Mouse (Mus musculus): ENCODE measurements around the gene Sim2. TPM values are rescaled to one million over a fixed set of nuclear protein-coding genes. Genes with fewer than 3 reads are reported as not detected.

The Sim2 gene
- polyA plus RNA-seq (2012; fragmentation: generic; extraction: Trizol): 8.6 TPM

- Histone ChIP-seq H3K36me3 (ENCODE audit: control insufficient read depth, insufficient read depth) (no peaks in the 10 kb centered on the region), H3K27me3 (ENCODE audit: control insufficient read depth, insufficient read depth, insufficient read length) (no peaks in the 10 kb centered on the region), H3K4me2 (ENCODE audit: low read depth) (peak within 1 kb of the TSS; percentile 79), H3K79me2 (ENCODE audit: control insufficient read depth, insufficient read depth) (no peaks in the 10 kb centered on the region), H3ac (ENCODE audit: control insufficient read depth, insufficient read length) (peak within 1 kb of the TSS; percentile 82), H3K4me3 (peak within 1 kb of the TSS; percentile 72)
- TF ChIP-seq MYOD1 (IDR thresholded peaks at IDR 0.05; ENCODE audit: control insufficient read depth in 1 of 3, insufficient read length in 2 of 3, low read depth in 2 of 3) (no peak), SRF (IDR thresholded peaks at IDR 0.05; ENCODE audit: control insufficient read depth, insufficient read length, low read depth) (no peak), POLR2A (IDR thresholded peaks at IDR 0.05; ENCODE audit: insufficient read length, low read depth) (peak; percentile 48)
These were observed at the start of gene Sim2 for GRCm38 (mm10) chr16:94084711-94085602. Gene Sim2 (plus strand): TSS chr16:94084931.

DNA sequence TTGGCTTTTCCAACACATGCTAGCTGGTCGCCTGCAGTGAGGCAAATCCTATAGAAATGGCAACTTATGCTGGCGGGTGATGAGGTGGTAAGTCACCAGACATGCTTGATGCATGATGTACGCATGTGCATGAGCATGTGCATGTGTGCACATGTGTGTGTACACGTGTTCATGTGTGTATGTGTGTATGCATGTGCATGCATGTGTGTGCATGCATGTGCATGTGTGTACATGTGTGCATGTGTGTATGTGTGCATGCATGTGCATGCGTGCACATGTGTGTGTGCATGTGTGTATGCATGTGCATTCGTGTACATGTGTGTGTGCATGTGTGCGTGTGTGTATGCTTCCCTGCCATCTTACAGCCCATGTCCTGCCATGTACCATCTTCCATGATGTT, 47.5 kb upstream of the Sim2 start:
- no peak overlapping the region for H3K4me2 ChIP-seq (ENCODE audit: low read depth)
- no peaks in the 10 kb centered on the region for H3K36me3 ChIP-seq (ENCODE audit: control insufficient read depth, insufficient read depth)
- H3K79me2 ChIP-seq (ENCODE audit: control insufficient read depth, insufficient read depth): no peaks in the 10 kb centered on the region
- no peak overlapping the region for H3K4me3 ChIP-seq
- H3K27me3 ChIP-seq (ENCODE audit: control insufficient read depth, insufficient read depth, insufficient read length): no peaks in the 10 kb centered on the region
- TF ChIP-seq MYOG (IDR thresholded peaks at IDR 0.05; ENCODE audit: control insufficient read depth in 1 of 3, insufficient read depth in 1 of 3, insufficient read length in 2 of 3, low read depth in 2 of 3) (no peak), USF1 (IDR thresholded peaks at IDR 0.05; ENCODE audit: low read depth) (no peak), POLR2A (IDR thresholded peaks at IDR 0.05; ENCODE audit: insufficient read length, low read depth) (no peak), TCF12 (IDR thresholded peaks at IDR 0.05; ENCODE audit: insufficient read depth, poor library complexity, severe bottlenecking) (no peak), TCF3 (IDR thresholded peaks at IDR 0.05; ENCODE audit: insufficient read length, low read depth) (no peak), MAX (IDR thresholded peaks at IDR 0.05; ENCODE audit: low read depth) (no peak), SRF (IDR thresholded peaks at IDR 0.05; ENCODE audit: control insufficient read depth, insufficient read length, low read depth) (no peak), REST (IDR thresholded peaks at IDR 0.05; ENCODE audit: insufficient read depth, insufficient read length) (peak; percentile 17)
- no peak overlapping the region for H3ac ChIP-seq (ENCODE audit: control insufficient read depth, insufficient read length)

DNA sequence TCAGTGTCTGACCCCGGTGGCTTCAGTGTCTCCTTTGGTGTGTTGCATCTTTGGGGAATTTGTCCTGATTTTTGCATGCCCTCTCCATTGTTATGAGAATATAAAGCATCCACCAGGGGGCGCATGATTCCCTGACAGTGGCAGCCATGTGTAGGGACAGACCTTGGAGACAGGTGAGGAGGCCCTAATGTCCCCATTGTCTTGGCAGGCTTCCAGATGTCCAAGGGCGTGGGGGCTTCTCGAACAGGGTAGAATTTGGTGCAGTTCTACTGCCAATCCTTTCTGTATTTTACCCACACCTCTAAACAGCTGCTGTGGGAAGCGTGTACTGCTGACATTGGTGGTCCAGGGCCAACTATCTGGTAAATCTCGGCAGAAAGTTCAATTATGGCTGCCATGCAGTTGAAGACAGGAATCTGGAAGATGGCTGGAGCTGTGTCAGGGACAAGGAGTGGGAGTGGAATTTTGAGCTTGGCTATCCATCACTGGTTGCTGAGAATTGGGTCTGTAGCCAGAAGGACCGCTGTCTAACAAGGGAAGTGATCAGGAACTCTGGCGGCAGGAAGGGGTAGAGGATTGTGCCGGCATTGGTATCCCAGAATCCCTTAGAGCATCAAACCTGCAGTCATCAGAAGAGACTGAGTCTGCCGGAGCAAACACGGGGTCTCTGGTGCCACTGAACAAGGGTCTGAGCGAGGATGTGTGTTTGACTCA, 46.3 kb upstream of the Sim2 start:
- no peak overlapping the region for H3K4me2 ChIP-seq (ENCODE audit: low read depth)
- H3K27me3 ChIP-seq (ENCODE audit: control insufficient read depth, insufficient read depth, insufficient read length): no peaks in the 10 kb centered on the region
- TF ChIP-seq MAX (IDR thresholded peaks at IDR 0.05; ENCODE audit: low read depth): no peak
- TF ChIP-seq TCF3 (IDR thresholded peaks at IDR 0.05; ENCODE audit: insufficient read length, low read depth): no peak
- no peak for TF ChIP-seq REST (IDR thresholded peaks at IDR 0.05; ENCODE audit: insufficient read depth, insufficient read length)
- TF ChIP-seq MYOD1 (IDR thresholded peaks at IDR 0.05; ENCODE audit: control insufficient read depth in 1 of 3, insufficient read length in 2 of 3, low read depth in 2 of 3): no peak
- TF ChIP-seq USF1 (IDR thresholded peaks at IDR 0.05; ENCODE audit: low read depth): no peak
- no peak for TF ChIP-seq POLR2A (IDR thresholded peaks at IDR 0.05; ENCODE audit: insufficient read length, low read depth)
- no peak for TF ChIP-seq TCF12 (IDR thresholded peaks at IDR 0.05; ENCODE audit: insufficient read depth, poor library complexity, severe bottlenecking)
- H3K36me3 ChIP-seq (ENCODE audit: control insufficient read depth, insufficient read depth): no peaks in the 10 kb centered on the region
- H3K4me3 ChIP-seq: no peak overlapping the region
- H3ac ChIP-seq (ENCODE audit: control insufficient read depth, insufficient read length): no peak overlapping the region
- H3K79me2 ChIP-seq (ENCODE audit: control insufficient read depth, insufficient read depth): no peaks in the 10 kb centered on the region

DNA sequence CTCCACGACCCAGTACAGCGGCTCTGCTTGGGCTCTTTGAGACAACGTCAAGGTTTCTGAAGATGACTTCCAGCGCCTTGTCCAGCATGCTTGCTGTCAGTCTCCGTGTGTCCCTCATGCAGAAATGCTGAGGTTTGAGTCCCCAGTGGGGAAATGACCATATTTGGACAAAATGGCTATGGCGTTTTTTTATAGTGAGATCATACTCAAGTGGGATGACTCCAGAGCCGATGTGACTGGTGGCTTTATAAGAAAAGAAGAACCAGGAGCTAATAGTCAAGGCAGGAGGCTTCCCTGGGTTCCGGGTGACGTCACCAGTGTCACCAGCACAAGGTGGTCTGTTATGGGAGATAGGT, 45.8 kb upstream of the Sim2 start:
- TF ChIP-seq CEBPB (IDR thresholded peaks at IDR 0.05; ENCODE audit: insufficient read depth, poor library complexity, severe bottlenecking) (no peak), SRF (IDR thresholded peaks at IDR 0.05; ENCODE audit: control insufficient read depth, insufficient read length, low read depth) (peak; percentile 78)
- no peaks in the 10 kb centered on the region for H3K79me2 ChIP-seq (ENCODE audit: control insufficient read depth, insufficient read depth)
- H3K4me2 ChIP-seq (ENCODE audit: low read depth): no peak overlapping the region
- no peak overlapping the region for H3ac ChIP-seq (ENCODE audit: control insufficient read depth, insufficient read length)
- no peaks in the 10 kb centered on the region for H3K27me3 ChIP-seq (ENCODE audit: control insufficient read depth, insufficient read depth, insufficient read length)
- H3K36me3 ChIP-seq (ENCODE audit: control insufficient read depth, insufficient read depth): no peaks in the 10 kb centered on the region
- no peak overlapping the region for H3K4me3 ChIP-seq

DNA sequence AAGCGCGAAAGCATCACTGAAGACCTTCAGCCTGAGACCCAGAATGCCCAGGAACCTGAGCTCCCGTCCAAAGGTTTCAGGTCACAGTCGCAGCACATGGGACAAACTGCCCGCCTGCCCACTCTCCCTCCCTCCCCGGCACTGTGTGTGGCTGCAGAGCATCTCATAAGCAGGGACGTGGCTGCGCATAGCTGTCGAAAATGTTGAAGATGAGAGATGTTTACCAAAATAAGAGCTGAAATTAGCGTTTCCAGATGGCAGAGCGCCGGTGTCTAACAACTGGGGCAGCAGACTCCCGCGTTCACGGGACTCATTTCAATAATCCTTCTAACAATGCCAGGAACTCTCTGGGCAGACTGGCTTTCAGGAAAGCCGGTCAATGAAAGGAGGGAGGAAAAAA, 44.2 kb upstream of the Sim2 start:
- Histone ChIP-seq H3K36me3 (ENCODE audit: control insufficient read depth, insufficient read depth) (no peaks in the 10 kb centered on the region), H3K4me3 (no peak overlapping the region), H3ac (ENCODE audit: control insufficient read depth, insufficient read length) (no peak overlapping the region), H3K4me2 (ENCODE audit: low read depth) (no peak overlapping the region), H3K27me3 (ENCODE audit: control insufficient read depth, insufficient read depth, insufficient read length) (no peaks in the 10 kb centered on the region), H3K79me2 (ENCODE audit: control insufficient read depth, insufficient read depth) (no peaks in the 10 kb centered on the region)
- TF ChIP-seq TCF3 (IDR thresholded peaks at IDR 0.05; ENCODE audit: insufficient read length, low read depth) (no peak), E2F4 (IDR thresholded peaks at IDR 0.05; ENCODE audit: insufficient read depth) (no peak), TCF12 (IDR thresholded peaks at IDR 0.05; ENCODE audit: insufficient read depth, poor library complexity, severe bottlenecking) (no peak), SRF (IDR thresholded peaks at IDR 0.05; ENCODE audit: control insufficient read depth, insufficient read length, low read depth) (no peak), MYOD1 (IDR thresholded peaks at IDR 0.05; ENCODE audit: control insufficient read depth in 1 of 3, insufficient read length in 2 of 3, low read depth in 2 of 3) (no peak), CEBPB (IDR thresholded peaks at IDR 0.05; ENCODE audit: insufficient read depth, poor library complexity, severe bottlenecking) (no peak), MYOG (IDR thresholded peaks at IDR 0.05; ENCODE audit: control insufficient read depth in 1 of 3, insufficient read depth in 1 of 3, insufficient read length in 2 of 3, low read depth in 2 of 3) (no peak), MAX (IDR thresholded peaks at IDR 0.05; ENCODE audit: low read depth) (no peak), USF1 (IDR thresholded peaks at IDR 0.05; ENCODE audit: low read depth) (no peak), REST (IDR thresholded peaks at IDR 0.05; ENCODE audit: insufficient read depth, insufficient read length) (no peak), POLR2A (IDR thresholded peaks at IDR 0.05; ENCODE audit: insufficient read length, low read depth) (no peak), POLR2AphosphoS2 (IDR thresholded peaks at IDR 0.05; ENCODE audit: insufficient read length, low read depth) (no peak)

Data from myocyte (in vitro differentiated cells).